Mouse (Mus musculus) G1E (cell line): ENCODE data around the gene 1810010H24Rik. TPM values are rescaled to one million over a fixed set of nuclear protein-coding genes. Genes with fewer than 3 reads are reported as not detected.

Source experiments
- ATAC-seq: 2 replicates; pipeline ENCODE4 v1.8.0; 2016; ENCODE audit warnings: mild to moderate bottlenecking; ENCODE audit not compliant: insufficient number of reproducible peaks, poor library complexity, low FRiP score, severe bottlenecking; ENCODE audit errors: extremely low read depth
- DNase-seq: peaks from one replicate; pipeline ENCODE4 v3.0.0; 2012; ENCODE audit warnings: low spot score
- H3K27me3 ChIP-seq: 2 replicates; pipeline ENCODE4 v1.6.1; 2012; ENCODE audit warnings: mild to moderate bottlenecking, low read length, inconsistent platforms; ENCODE audit not compliant: insufficient read depth
- H3K36me3 ChIP-seq: replicated peaks from 2 replicates; pipeline ENCODE3; 2012; ENCODE audit warnings: mild to moderate bottlenecking, inconsistent platforms
- H3K4me1 ChIP-seq: 2 replicates; pipeline ENCODE4 v1.6.1; 2012; ENCODE audit warnings: low read depth, low read length, inconsistent platforms, mixed read lengths; ENCODE audit not compliant: insufficient read depth
- H3K4me3 ChIP-seq: 2 replicates; pipeline ENCODE4 v1.5.1; 2012; ENCODE audit warnings: low read depth, mild to moderate bottlenecking, inconsistent platforms, low read length, moderate library complexity, mixed read lengths
- H3K9me3 ChIP-seq: replicated peaks from 2 replicates; pipeline ENCODE4 v1.6.1; 2012; ENCODE audit warnings: inconsistent platforms
- CTCF ChIP-seq: IDR thresholded peaks from 2 replicates; pipeline ENCODE4 v1.5.1; 2012; ENCODE audit warnings: low read depth, low read length, inconsistent platforms, mixed read lengths
- GATA1 ChIP-seq: IDR thresholded peaks from 2 replicates; pipeline ENCODE4 v1.6.1; 2012; ENCODE audit warnings: borderline replicate concordance, low read length, inconsistent platforms, mixed read lengths
- GATA2 ChIP-seq: IDR thresholded peaks from 2 replicates; pipeline ENCODE4 v1.6.1; 2012; ENCODE audit warnings: low read depth, low read length, inconsistent platforms, borderline replicate concordance
- POLR2AphosphoS5 ChIP-seq: IDR thresholded peaks from 2 replicates; pipeline ENCODE4 v1.6.1; 2012; ENCODE audit warnings: low read depth, low read length, inconsistent platforms; ENCODE audit not compliant: insufficient replicate concordance
- TAL1 ChIP-seq: conservative IDR thresholded peaks from 2 replicates; pipeline ENCODE4 v1.6.1; 2012; ENCODE audit warnings: low read depth, low read length, inconsistent platforms, mixed read lengths
- polyA plus RNA-seq: library from polyadenylated mRNA; stranded (reverse); fragments of >175 nt; gene quantifications from 2 replicates; pipeline ENCODE4 v1.2.3, GENCODE M21; 2012
- total RNA-seq, 2 experiments: library from RNA; stranded (forward) in 1 of 2; stranded (reverse) in 1 of 2; fragments of 200-1000 nt in 1 of 2; fragments of >200 nt in 1 of 2; fragmentation: Nextera tagmentation in 1 of 2; gene quantifications; 2 replicates each; pipeline ENCODE4 v1.2.3; 2014 to 2017

The 1810010H24Rik gene
- total and polyA plus RNA-seq, 3 experiments, result 0.62 to 2.6 (median 0.87) TPM

- Histone ChIP-seq H3K36me3 (peaks cover 28% of the 10 kb centered on the region), H3K4me1 (peaks cover 22% of the 10 kb centered on the region), H3K9me3 (no peaks in the 10 kb centered on the region), H3K4me3 (no peak overlapping the region), H3K27me3 (peaks cover 4% of the 10 kb centered on the region; the same call in 1 of the 2 replicates)
- DNase-seq (no peak), ATAC-seq (no peak)
- TF ChIP-seq POLR2AphosphoS5 (no peak), GATA2 (no peak), TAL1 (no peak), GATA1 (no peak), CTCF (no peak)
These were observed 25.4 kb upstream of the 1810010H24Rik start for GRCm38 (mm10) chr11:106999949-107000513.

GRCm38 (mm10) chr11:107001760-107002675, 23.5 kb upstream of the 1810010H24Rik start:
- no peak for DNase-seq
- Histone ChIP-seq H3K4me1 (peaks cover 9% of the 10 kb centered on the region), H3K36me3 (peaks cover 8% of the 10 kb centered on the region), H3K27me3 (peaks cover 8% of the 10 kb centered on the region; the same call in 1 of the 2 replicates), H3K4me3 (no peak overlapping the region), H3K9me3 (no peaks in the 10 kb centered on the region)
- no peak for ATAC-seq
- TF ChIP-seq GATA1, result no peak
- TF ChIP-seq CTCF, result no peak
- TF ChIP-seq TAL1, result no peak
- TF ChIP-seq GATA2, result no peak

- no peaks in the 10 kb centered on the region for H3K9me3 ChIP-seq
- no peak overlapping the region for H3K4me3 ChIP-seq
- no peak for DNase-seq
- H3K36me3 ChIP-seq, result no peaks in the 10 kb centered on the region
- H3K27me3 ChIP-seq, result peaks cover 27% of the 10 kb centered on the region
- ATAC-seq, result no peak
- TF ChIP-seq POLR2AphosphoS5, result no peak
- no peak for TF ChIP-seq CTCF
- H3K4me1 ChIP-seq, result peaks cover 6% of the 10 kb centered on the region
These were observed 19.9 kb upstream of the 1810010H24Rik start for GRCm38 (mm10) chr11:107005538-107005937.

- Histone ChIP-seq H3K36me3 (no peaks in the 10 kb centered on the region), H3K4me1 (peaks cover 18% of the 10 kb centered on the region), H3K27me3 (peaks cover 22% of the 10 kb centered on the region), H3K9me3 (0 out of 2 replicates have a peak, but pooled peaks cover 2% of the 10 kb centered on the region), H3K4me3 (no peak overlapping the region)
- TF ChIP-seq GATA1 (no peak), TAL1 (no peak), GATA2 (no peak), CTCF (no peak), POLR2AphosphoS5 (no peak)
- ATAC-seq (no peak), DNase-seq (no peak)
These were observed 15.0 kb upstream of the 1810010H24Rik start for GRCm38 (mm10) chr11:107010447-107010846.

- Histone ChIP-seq H3K27me3 (peaks cover 20% of the 10 kb centered on the region), H3K4me1 (peaks cover 18% of the 10 kb centered on the region), H3K4me3 (no peak overlapping the region), H3K36me3 (no peaks in the 10 kb centered on the region), H3K9me3 (0 out of 2 replicates have a peak, but pooled peaks cover 2% of the 10 kb centered on the region)
- DNase-seq (no peak), ATAC-seq (no peak)
- TF ChIP-seq POLR2AphosphoS5 (no peak), TAL1 (no peak), CTCF (no peak), GATA2 (no peak), GATA1 (no peak)
These were observed 14.3 kb upstream of the 1810010H24Rik start for GRCm38 (mm10) chr11:107011171-107011570.

GRCm38 (mm10) chr11:107011669-107012323, 13.7 kb upstream of the 1810010H24Rik start:
- peaks cover 18% of the 10 kb centered on the region for H3K4me1 ChIP-seq
- 0 out of 2 replicates have a peak, but pooled peaks cover 2% of the 10 kb centered on the region for H3K9me3 ChIP-seq
- TF ChIP-seq CTCF, result no peak
- no peak for TF ChIP-seq GATA1
- TF ChIP-seq TAL1, result no peak
- TF ChIP-seq GATA2, result no peak
- TF ChIP-seq POLR2AphosphoS5, result no peak
- peaks cover 19% of the 10 kb centered on the region for H3K27me3 ChIP-seq
- DNase-seq, result no peak
- H3K36me3 ChIP-seq, result no peaks in the 10 kb centered on the region
- no peak for ATAC-seq
- H3K4me3 ChIP-seq, result peak overlapping the region; percentile 70
